Mouse (Mus musculus) cortical plate, adult 2 months (tissue): Measurements from ENCODE around the gene Sept14.

ENCODE experiments used
- CTCF ChIP-seq: fragments of 200-500 bp; IDR thresholded peaks from 2 replicates; pipeline ENCODE4 v1.5.1; 2011; ENCODE audit warnings: mild to moderate bottlenecking, control low read depth, low read length; ENCODE audit not compliant: insufficient read depth; ENCODE audit errors: extremely low read depth
- POLR2A ChIP-seq: fragments of 200-500 bp; IDR thresholded peaks from 2 replicates; pipeline ENCODE4 v1.6.1; 2011; ENCODE audit warnings: mild to moderate bottlenecking, low read length, control low read depth; ENCODE audit not compliant: insufficient read depth; ENCODE audit errors: extremely low read depth

DNA sequence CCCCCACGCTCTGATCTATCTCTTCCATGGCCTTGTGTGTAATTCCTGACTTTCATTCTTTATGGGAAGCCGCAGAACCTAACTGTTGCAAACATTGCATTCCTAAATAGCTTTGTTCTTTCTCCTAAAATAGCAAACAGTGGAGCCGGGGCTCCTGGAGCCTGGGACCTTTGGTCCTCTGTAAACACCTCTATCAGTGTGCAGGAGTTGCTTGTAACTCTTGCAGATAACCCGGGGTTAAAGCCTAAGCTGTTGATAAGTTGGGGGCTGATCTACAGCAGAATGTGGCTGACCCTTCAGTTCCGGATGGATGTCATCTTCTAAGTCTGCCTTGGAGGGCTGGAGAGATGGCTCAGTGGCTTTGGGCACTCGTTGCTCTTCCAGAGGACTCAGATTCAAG, 35.7 kb upstream of the Sept14 start:
- TF ChIP-seq CTCF (no peak), POLR2A (no peak)
